In the genomic region with DNA sequence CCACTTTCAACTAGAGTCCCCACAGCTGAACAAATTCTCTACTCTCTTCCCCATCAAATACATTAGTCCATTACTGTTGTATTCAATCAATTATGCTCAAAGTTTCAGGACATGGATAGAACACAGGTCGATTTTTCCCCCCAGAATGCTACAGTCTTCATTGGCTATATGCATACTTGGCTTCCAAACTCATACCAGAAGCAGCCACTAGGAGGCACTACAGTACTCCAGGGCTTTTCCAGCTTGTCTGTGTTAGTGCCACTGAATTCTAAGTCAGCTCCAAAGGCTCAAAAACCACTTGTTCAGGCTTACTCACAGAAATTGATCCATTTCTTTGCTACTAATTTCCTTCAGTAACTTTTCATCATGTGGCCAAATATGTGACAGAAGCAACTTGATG, we compare ENCODE assay signal across 10 mouse cellular contexts.
DNase-seq lines count a peak whose midpoint lies in the region; ATAC-seq and TF ChIP-seq lines count a peak whose summit lies in the region.
"Had no signal": no experiment of that assay in that cellular context is flagged by ENCODE, and none has a peak within 500 bp of the region (broad histone marks: within the 10 kb centered on the region; RNA-seq: fewer than 3 reads in every experiment).

No protein-coding gene starts in this region.

- H3K9ac ChIP-seq in forebrain, embryonic 11.5 days (ENCODE audit: low read length), result no peak overlapping the region
- H3K9ac ChIP-seq in forebrain, embryonic 12.5 days, result no peak overlapping the region
- H3K9ac ChIP-seq in ES-E14 (ENCODE audit: insufficient read depth, low read depth, low read length, poor library complexity, severe bottlenecking), result no peak overlapping the region
- H3K9ac ChIP-seq: limb, embryonic 15.5 days had no signal

- H3K27me3 ChIP-seq in forebrain, embryonic 11.5 days (ENCODE audit: control insufficient read depth, insufficient read depth, low read length), result no peaks in the 10 kb centered on the region
- no peaks in the 10 kb centered on the region; the same call in 1 of the 2 replicates for H3K27me3 ChIP-seq in forebrain, embryonic 12.5 days
- H3K27me3 ChIP-seq in embryonic facial prominence, embryonic 10.5 days (replicated peaks; ENCODE audit: low read depth, poor library complexity, severe bottlenecking), result no peaks in the 10 kb centered on the region

- no peaks in the 10 kb centered on the region for H3K9me3 ChIP-seq in forebrain, embryonic 11.5 days (ENCODE audit: control insufficient read depth, low read length)
- H3K9me3 ChIP-seq in forebrain, embryonic 12.5 days, result no peaks in the 10 kb centered on the region
- no peaks in the 10 kb centered on the region for H3K9me3 ChIP-seq in ES-E14 (ENCODE audit: control insufficient read depth, insufficient read depth, low read depth, low read length)
- no peaks in the 10 kb centered on the region for H3K9me3 ChIP-seq in embryonic facial prominence, embryonic 10.5 days
- H3K9me3 ChIP-seq: limb, embryonic 15.5 days had no signal

- H3K4me1 ChIP-seq in forebrain, embryonic 11.5 days (replicated peaks; ENCODE audit: control insufficient read depth, insufficient read depth, low read length), result no peaks in the 10 kb centered on the region
- H3K4me1 ChIP-seq in forebrain, embryonic 12.5 days, result 0 out of 2 replicates have a peak, but pooled peaks cover 1% of the 10 kb centered on the region
- H3K4me1 ChIP-seq in ES-E14 (ENCODE audit: control insufficient read depth in 2 of 2, insufficient read depth in 2 of 2, low read length in 2 of 2, poor library complexity in 1 of 2), result no peaks in the 10 kb centered on the region
- 0 out of 2 replicates have a peak, but pooled peaks cover 2% of the 10 kb centered on the region for H3K4me1 ChIP-seq in embryonic facial prominence, embryonic 10.5 days
- H3K4me1 ChIP-seq: limb, embryonic 15.5 days had no signal

- intact Hi-C loops in left cerebral cortex, postnatal 14 days (cut with DNase I), result no loop called here

- H3K4me2 ChIP-seq in forebrain, embryonic 11.5 days (ENCODE audit: low read depth, low read length, severe bottlenecking), result no peak overlapping the region
- H3K4me2 ChIP-seq in forebrain, embryonic 12.5 days, result no peak overlapping the region
- H3K4me2 ChIP-seq: limb, embryonic 15.5 days had no signal

- in situ Hi-C loops in ES-E14 (cut with MboI; ENCODE audit: low sequenced_read_pairs in 2 of 2, unreplicated experiment in 2 of 2), result no loop called here

- no peak for ATAC-seq in forebrain, embryonic 11.5 days (replicated peaks; ENCODE audit: low FRiP score)
- ATAC-seq in forebrain, embryonic 12.5 days (ENCODE audit: low FRiP score), result no peak
- peak; percentile 79 for ATAC-seq in megakaryocyte progenitor cell, adult 5-6 weeks (replicated peaks; ENCODE audit: poor library complexity)
- ATAC-seq in activated CD4-positive, CD25-positive, alpha-beta regulatory T cell, adult 4 months, result no peak

- no peaks in the 10 kb centered on the region for H3K36me3 ChIP-seq in forebrain, embryonic 11.5 days (ENCODE audit: control insufficient read depth, insufficient read depth, low read length)
- H3K36me3 ChIP-seq in forebrain, embryonic 12.5 days (replicated peaks), result no peaks in the 10 kb centered on the region
- no peaks in the 10 kb centered on the region for H3K36me3 ChIP-seq in ES-E14 (ENCODE audit: control insufficient read depth, insufficient read depth, low read length, poor library complexity, severe bottlenecking)
- H3K36me3 ChIP-seq in embryonic facial prominence, embryonic 10.5 days (replicated peaks), result no peaks in the 10 kb centered on the region
- H3K36me3 ChIP-seq: G1E; limb, embryonic 15.5 days had no signal

- no peak overlapping the region for H3K27ac ChIP-seq in forebrain, embryonic 11.5 days (ENCODE audit: low read depth, low read length)
- no peak overlapping the region for H3K27ac ChIP-seq in forebrain, embryonic 12.5 days
- no peak overlapping the region for H3K27ac ChIP-seq in ES-E14 (ENCODE audit: insufficient read depth, low read depth, low read length, poor library complexity, severe bottlenecking)
- no peak overlapping the region for H3K27ac ChIP-seq in embryonic facial prominence, embryonic 10.5 days (replicated peaks)
- H3K27ac ChIP-seq: limb, embryonic 15.5 days had no signal

- H3K4me3 ChIP-seq in forebrain, embryonic 11.5 days (ENCODE audit: low read depth, low read length), result no peak overlapping the region
- no peak overlapping the region for H3K4me3 ChIP-seq in forebrain, embryonic 12.5 days (replicated peaks)
- no peak overlapping the region for H3K4me3 ChIP-seq in ES-E14 (ENCODE audit: insufficient read depth in 1 of 2, low read depth in 1 of 2, low read length in 2 of 2, poor library complexity in 1 of 2, severe bottlenecking in 1 of 2)
- no peak overlapping the region for H3K4me3 ChIP-seq in embryonic facial prominence, embryonic 10.5 days
- H3K4me3 ChIP-seq: limb, embryonic 15.5 days had no signal

- peak; percentile 66 for DNase-seq in forebrain, embryonic 11.5 days (ENCODE audit: low spot score)
- peak; percentile 45 to 52 for DNase-seq in left cerebral cortex, postnatal 14 days (ENCODE audit: low spot score in 2 of 2)
- DNase-seq in left cerebral cortex, adult 11 months (ENCODE audit: low spot score), result no peak
- DNase-seq in ES-E14 (ENCODE audit: low read depth, low spot score), result peak; percentile 50
- DNase-seq in embryonic facial prominence, embryonic 10.5 days (ENCODE audit: low spot score), result peak; percentile 59

- 39% methylated on average over 1 of the region's 1 CpGs for WGBS in forebrain, embryonic 11.5 days
- 55% methylated on average over 1 of the region's 1 CpGs for WGBS in forebrain, embryonic 12.5 days
- 49% methylated on average over 1 of the region's 1 CpGs for WGBS in embryonic facial prominence, embryonic 10.5 days

TF ChIP-seq in ES-E14, 5 proteins besides CTCF, POLR2A, EP300 and RAD21:
- TF ChIP-seq ZC3H11A (IDR thresholded peaks at IDR 0.05; ENCODE audit: borderline replicate concordance, low read depth, low read length), result peak; percentile 46; the same call in 1 of the 2 replicates
- TF ChIP-seq MAFK (IDR thresholded peaks at IDR 0.05; ENCODE audit: insufficient read depth, low read depth, low read length), result no peak
